Mouse (Mus musculus) forebrain, embryonic 14.5 days (tissue): Measurements from ENCODE around the gene Gm10097. TPM values are rescaled to one million over a fixed set of nuclear protein-coding genes. Genes with fewer than 3 reads are reported as not detected.

Experiments
- ATAC-seq: fragments of 200-750 bp; cut with Nextera tagmentation; 2 replicates; pipeline ENCODE4 v1.8.0; 2017; ENCODE audit warnings: mild to moderate bottlenecking, moderate library complexity
- DNase-seq: peaks from one replicate; pipeline ENCODE4 v3.0.0-alpha.2; 2015; ENCODE audit warnings: low spot score
- H3K27ac ChIP-seq: fragments of 300-500 bp; sonication (generic); 2 replicates; pipeline ENCODE4 v1.5.1; 2014; ENCODE audit warnings: low read depth, mild to moderate bottlenecking, control low read depth, low read length, moderate library complexity
- H3K27me3 ChIP-seq: fragments of 300-500 bp; sonication (generic); replicated peaks from 2 replicates; pipeline ENCODE4 v1.6.1; 2014; ENCODE audit warnings: low read length, control low read depth, mixed read lengths; ENCODE audit not compliant: control insufficient read depth, insufficient read depth
- H3K36me3 ChIP-seq: fragments of 300-500 bp; sonication (generic); 2 replicates; pipeline ENCODE4 v1.6.1; 2014; ENCODE audit warnings: low read length, control low read depth; ENCODE audit not compliant: control insufficient read depth, insufficient read depth
- H3K4me1 ChIP-seq: fragments of 300-500 bp; sonication (generic); 2 replicates; pipeline ENCODE4 v1.6.1; 2014; ENCODE audit warnings: antibody characterized with exemption, low read length, control low read depth; ENCODE audit not compliant: control insufficient read depth, insufficient read depth
- H3K4me2 ChIP-seq: fragments of 300-500 bp; sonication (generic); 2 replicates; pipeline ENCODE4 v1.6.1; 2014; ENCODE audit warnings: mild to moderate bottlenecking, control low read depth, low read length
- H3K4me3 ChIP-seq: fragments of 300-500 bp; sonication (generic); 2 replicates; pipeline ENCODE4 v1.5.1; 2014; ENCODE audit warnings: low read depth, low read length, control low read depth
- H3K9ac ChIP-seq: fragments of 300-500 bp; sonication (generic); 2 replicates; pipeline ENCODE4 v1.6.1; 2014; ENCODE audit warnings: mild to moderate bottlenecking, low read length, control low read depth, moderate library complexity
- H3K9me3 ChIP-seq: fragments of 300-500 bp; sonication (generic); replicated peaks from 2 replicates; pipeline ENCODE4 v1.6.1; 2016; ENCODE audit warnings: low read length, control low read depth, mixed read lengths; ENCODE audit not compliant: control insufficient read depth
- WGBS: fragments of 180-500 bp; shearing (Covaris S2); extraction: QIAGEN DNeasy Blood & Tissue Kit; methylation state at CpG from one replicate; pipeline ENCODE4 v1.1.7; 2014; 5-methylcytosine and 5-hydroxymethylcytosine counted together
- polyA plus RNA-seq: library from polyadenylated mRNA; unstranded; fragments of >200 nt; fragmentation: Nextera tagmentation; extraction: Ambion mirVana; gene quantifications from 2 replicates; pipeline ENCODE4 v1.2.1, GENCODE M21; 2014

Gene Gm10097
- polyA plus RNA-seq, 1 experiment from 2014 or later: not detected

DNA sequence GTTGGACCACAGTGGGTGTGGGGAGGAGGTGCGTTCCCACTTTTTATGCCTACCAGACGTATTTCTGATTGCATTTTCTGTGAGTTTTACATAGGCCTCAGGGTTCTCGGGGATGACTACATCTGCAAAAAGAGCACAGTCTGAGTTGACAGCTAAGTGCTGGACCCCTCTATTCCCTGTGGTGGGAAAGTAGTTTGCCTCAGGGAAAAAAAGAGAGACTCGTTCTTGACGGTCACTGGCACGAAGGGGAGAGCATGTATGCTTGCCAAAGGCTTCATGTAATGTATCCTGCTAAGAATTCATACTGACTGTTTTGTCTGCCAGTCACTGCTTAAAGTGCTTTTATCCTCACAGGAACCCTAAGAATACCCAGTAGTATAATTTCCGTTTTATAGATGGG is 23.8 kb upstream of the Gm10097 start:
- WGBS: 86% methylated on average over 7 of the region's 7 CpGs
- no peaks in the 10 kb centered on the region for H3K36me3 ChIP-seq
- H3K4me1 ChIP-seq: no peaks in the 10 kb centered on the region
- no peaks in the 10 kb centered on the region for H3K9me3 ChIP-seq
- no peak for ATAC-seq
- H3K27me3 ChIP-seq: no peaks in the 10 kb centered on the region
- H3K4me2 ChIP-seq: no peak overlapping the region
- H3K27ac ChIP-seq: no peak overlapping the region
- DNase-seq: no peak
- H3K4me3 ChIP-seq: no peak overlapping the region
- H3K9ac ChIP-seq: no peak overlapping the region

DNA sequence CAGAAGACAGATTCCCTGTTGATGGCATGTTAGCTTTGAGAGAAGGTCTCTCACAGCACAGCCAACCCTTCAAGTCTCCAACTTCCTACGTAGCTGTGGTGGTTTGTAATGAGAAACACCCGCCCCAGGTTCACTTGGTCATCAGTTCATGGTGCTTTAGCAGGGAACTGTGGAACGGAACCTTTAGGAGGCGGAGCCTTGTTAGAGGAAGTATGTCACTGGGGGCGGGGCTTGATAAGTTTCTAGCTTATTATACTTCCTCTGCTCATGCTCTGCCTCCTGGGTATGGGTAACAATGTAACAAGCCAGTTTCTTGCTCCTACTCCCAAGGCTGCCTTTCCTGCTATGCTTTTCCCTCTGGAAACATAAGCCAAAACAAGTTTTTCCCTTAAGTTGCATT is 23.3 kb upstream of the Gm10097 start:
- ATAC-seq (no peak), DNase-seq (no peak)
- Histone ChIP-seq H3K27ac (no peak overlapping the region), H3K4me1 (no peaks in the 10 kb centered on the region), H3K9ac (no peak overlapping the region), H3K9me3 (no peaks in the 10 kb centered on the region), H3K4me2 (no peak overlapping the region), H3K4me3 (no peak overlapping the region), H3K36me3 (no peaks in the 10 kb centered on the region), H3K27me3 (no peaks in the 10 kb centered on the region)
- 85% methylated on average over 5 of the region's 5 CpGs for WGBS

DNA sequence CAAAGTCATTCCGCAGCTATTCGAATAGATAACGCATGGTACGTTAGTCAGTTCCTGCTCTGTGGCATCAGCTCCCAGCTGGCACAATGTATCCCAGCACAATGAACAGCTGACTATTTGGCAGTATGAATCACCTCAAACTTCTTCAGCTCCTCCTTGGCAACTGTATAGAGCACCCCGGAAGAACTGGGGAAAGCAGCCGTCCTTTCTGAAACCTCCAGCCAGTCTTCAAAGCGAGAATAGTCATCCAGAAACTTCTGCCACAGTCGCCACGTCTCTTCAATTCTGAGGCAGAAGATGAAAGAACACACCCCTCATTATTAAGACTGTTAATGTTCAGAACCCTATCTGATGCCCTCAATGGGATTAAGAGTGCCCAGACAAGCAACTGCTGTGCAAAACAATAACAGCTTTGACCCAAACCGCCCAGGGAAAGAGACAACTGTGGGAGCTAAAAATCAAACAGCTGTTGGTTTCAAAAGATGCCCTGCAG is 12.7 kb upstream of the Gm10097 start:
- Histone ChIP-seq H3K27ac (no peak overlapping the region), H3K4me3 (no peak overlapping the region), H3K9me3 (no peaks in the 10 kb centered on the region), H3K9ac (no peak overlapping the region), H3K27me3 (no peaks in the 10 kb centered on the region), H3K4me2 (no peak overlapping the region), H3K36me3 (no peaks in the 10 kb centered on the region), H3K4me1 (no peaks in the 10 kb centered on the region)
- DNase-seq: no peak
- no peak for ATAC-seq
- WGBS: 42% methylated on average over 10 of the region's 10 CpGs

DNA sequence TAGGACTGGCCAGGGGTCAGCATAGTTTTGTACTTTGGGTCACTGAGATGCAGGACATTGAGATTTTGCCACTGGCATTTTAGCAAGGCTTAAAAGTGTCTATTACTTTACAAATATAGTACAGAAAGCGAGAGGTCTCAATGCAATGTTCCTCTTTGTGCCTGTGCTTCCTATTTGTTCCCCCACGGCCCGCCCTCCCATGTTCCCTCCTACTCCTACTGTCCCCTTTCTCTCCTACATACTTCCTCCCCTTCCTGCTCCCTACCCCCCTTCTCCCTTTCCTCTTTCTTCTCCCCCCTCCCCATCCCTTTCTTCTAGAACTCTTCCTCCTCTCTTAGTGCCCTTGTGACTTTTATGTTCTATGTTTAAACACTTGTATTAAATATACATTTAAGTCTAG is 12.1 kb upstream of the Gm10097 start:
- H3K36me3 ChIP-seq: no peaks in the 10 kb centered on the region
- no peaks in the 10 kb centered on the region for H3K4me1 ChIP-seq
- no peak for DNase-seq
- no peak overlapping the region for H3K4me2 ChIP-seq
- no peak overlapping the region for H3K4me3 ChIP-seq
- no peak overlapping the region for H3K27ac ChIP-seq
- H3K27me3 ChIP-seq: no peaks in the 10 kb centered on the region
- H3K9me3 ChIP-seq: no peaks in the 10 kb centered on the region
- WGBS: 69% methylated on average over 3 of the region's 3 CpGs
- no peak overlapping the region for H3K9ac ChIP-seq
- ATAC-seq: no peak

DNA sequence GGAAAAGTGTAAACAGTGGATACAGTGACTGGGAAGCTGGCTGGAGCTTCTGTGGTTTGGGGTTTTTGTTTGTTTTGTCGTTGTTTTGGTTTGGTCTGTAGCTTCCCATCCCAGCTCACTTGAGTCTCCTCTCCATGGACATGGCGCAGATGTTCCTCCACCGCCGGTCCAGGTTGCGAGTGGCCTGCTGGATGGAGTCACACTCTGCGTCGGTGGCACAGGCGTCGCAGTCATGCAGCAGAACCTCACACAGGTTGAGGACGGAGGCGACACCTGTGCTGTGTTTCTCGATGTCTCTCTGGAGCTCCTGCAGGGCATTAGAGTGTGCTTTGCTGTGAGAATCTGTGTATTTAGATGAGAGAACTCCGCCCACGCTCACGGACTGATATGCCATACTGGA is 11.3 kb upstream of the Gm10097 start:
- DNase-seq (no peak), ATAC-seq (no peak)
- H3K9ac ChIP-seq: no peak overlapping the region
- H3K9me3 ChIP-seq: no peaks in the 10 kb centered on the region
- no peaks in the 10 kb centered on the region for H3K27me3 ChIP-seq
- 96% methylated on average over 15 of the region's 15 CpGs for WGBS
- no peak overlapping the region for H3K4me3 ChIP-seq
- no peak overlapping the region for H3K4me2 ChIP-seq
- no peaks in the 10 kb centered on the region for H3K36me3 ChIP-seq
- no peaks in the 10 kb centered on the region for H3K4me1 ChIP-seq
- no peak overlapping the region for H3K27ac ChIP-seq

DNA sequence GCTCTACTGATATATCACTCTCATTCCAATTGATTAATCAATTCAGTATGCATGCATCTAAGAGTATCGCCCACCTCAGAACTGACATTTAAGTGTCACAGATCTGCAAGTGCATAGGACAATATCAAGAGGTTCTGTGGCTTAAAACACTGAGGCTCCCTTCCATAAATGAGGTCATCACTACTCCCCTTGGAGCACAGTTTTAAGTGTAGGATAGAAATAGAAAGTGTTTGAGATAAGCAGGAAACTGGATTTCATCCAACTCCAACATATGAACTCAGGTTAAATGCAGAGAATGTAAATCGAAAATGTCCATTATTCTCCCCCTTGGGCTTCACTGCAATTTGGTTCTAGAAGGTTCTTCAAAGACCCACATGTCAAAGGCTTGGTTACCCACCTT is 10.1 kb upstream of the Gm10097 start:
- Histone ChIP-seq H3K27ac (no peak overlapping the region), H3K4me3 (no peak overlapping the region), H3K4me1 (no peaks in the 10 kb centered on the region), H3K4me2 (no peak overlapping the region), H3K9ac (no peak overlapping the region), H3K9me3 (no peaks in the 10 kb centered on the region), H3K36me3 (no peaks in the 10 kb centered on the region), H3K27me3 (no peaks in the 10 kb centered on the region)
- DNase-seq: no peak
- no peak for ATAC-seq
- 83% methylated on average over 2 of the region's 2 CpGs for WGBS

DNA sequence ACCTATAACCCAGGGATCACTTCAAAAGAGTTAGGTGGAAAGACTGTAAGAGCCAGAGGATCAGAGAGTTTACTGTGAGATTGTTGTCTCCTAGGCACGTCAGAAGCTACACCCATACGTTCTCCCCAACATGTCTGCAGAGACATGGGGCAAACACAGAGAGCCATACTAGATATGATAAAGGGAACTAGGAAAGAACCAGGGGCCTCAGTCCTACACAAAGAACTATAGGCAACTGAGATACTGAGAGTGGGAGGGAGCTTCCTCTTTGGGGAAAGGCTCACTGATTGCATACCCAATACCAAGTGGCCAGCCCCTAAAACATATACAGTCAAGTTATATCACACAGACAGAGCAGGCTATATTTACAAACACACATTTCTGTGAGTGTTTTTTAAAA is 9.0 kb upstream of the Gm10097 start:
- H3K27ac ChIP-seq: no peak overlapping the region

DNA sequence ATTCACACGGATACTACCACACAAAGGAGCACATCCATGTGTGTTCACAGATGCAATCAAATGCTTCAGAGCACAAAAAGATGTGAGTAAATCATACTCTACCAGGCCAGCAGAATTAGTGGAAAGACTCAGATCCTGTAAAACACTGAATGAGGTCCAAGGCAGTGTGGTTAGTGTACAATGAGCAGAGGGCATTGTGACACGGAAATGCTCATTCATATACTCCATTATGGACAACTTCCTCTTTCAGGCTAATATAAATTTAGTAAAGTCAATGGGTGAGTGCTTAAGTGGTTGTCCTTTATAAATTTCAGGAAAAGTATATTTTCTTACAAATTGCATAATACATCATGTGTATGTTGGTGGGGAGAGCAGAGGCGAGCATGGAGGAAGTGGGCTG is 1.9 kb upstream of the Gm10097 start:
- no peaks in the 10 kb centered on the region for H3K4me1 ChIP-seq
- H3K4me2 ChIP-seq: no peak overlapping the region
- H3K9ac ChIP-seq: no peak overlapping the region
- no peaks in the 10 kb centered on the region for H3K27me3 ChIP-seq
- H3K4me3 ChIP-seq: no peak overlapping the region
- H3K27ac ChIP-seq: no peak overlapping the region
- ATAC-seq (no peak), DNase-seq (no peak)
- no peaks in the 10 kb centered on the region for H3K36me3 ChIP-seq
- no peaks in the 10 kb centered on the region for H3K9me3 ChIP-seq
- WGBS: 86% methylated on average over 3 of the region's 3 CpGs

More for the DNA sequence above, 9.0 kb upstream of the Gm10097 start:
- H3K4me3 ChIP-seq: no peak overlapping the region
- H3K9me3 ChIP-seq: no peaks in the 10 kb centered on the region
- H3K9ac ChIP-seq: no peak overlapping the region
- DNase-seq (no peak), ATAC-seq (no peak)
- WGBS: 78% methylated on average over 2 of the region's 2 CpGs
- H3K27me3 ChIP-seq: no peaks in the 10 kb centered on the region
- no peaks in the 10 kb centered on the region for H3K4me1 ChIP-seq
- no peak overlapping the region for H3K4me2 ChIP-seq
- H3K36me3 ChIP-seq: no peaks in the 10 kb centered on the region

DNA sequence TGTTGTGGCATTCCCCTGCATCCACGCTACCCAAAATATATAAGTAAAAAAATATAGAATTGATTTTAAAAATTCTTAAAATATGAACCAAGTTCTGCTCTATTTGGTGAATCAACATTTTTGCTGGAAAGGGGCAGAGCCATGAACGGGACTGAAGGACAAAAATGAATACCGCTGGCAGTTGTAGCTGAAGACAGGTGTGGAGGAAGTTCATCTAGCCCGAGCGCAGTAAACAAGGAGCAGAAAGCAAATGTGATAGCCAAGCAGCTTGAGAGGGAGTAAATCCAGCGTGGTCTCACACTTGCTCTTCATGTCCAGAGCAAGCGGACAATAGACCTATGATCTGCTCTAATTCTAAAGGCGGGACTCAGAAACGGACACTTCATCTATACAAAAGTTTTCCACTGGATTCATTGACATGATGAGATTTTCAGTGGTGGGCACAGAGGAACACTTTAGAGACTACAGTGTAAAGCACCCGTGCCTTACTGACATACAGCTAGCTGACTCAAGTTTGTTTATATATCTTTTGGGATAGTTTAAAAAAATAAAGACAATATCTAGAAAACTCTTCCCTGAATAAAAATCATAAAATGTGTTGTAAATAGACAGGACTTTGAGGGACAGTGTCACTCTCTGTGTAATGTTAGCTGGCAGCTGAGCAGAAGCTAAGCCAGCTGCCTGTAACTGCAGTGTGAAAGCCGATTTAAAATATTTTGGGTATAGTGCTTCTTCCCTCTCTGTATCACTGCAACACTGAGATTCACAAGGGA is 1.4 kb downstream of the Gm10097 start:
- Histone ChIP-seq H3K4me3 (no peak overlapping the region), H3K4me2 (no peak overlapping the region), H3K9me3 (no peaks in the 10 kb centered on the region), H3K4me1 (no peaks in the 10 kb centered on the region), H3K27ac (no peak overlapping the region), H3K27me3 (no peaks in the 10 kb centered on the region), H3K36me3 (no peaks in the 10 kb centered on the region), H3K9ac (no peak overlapping the region)
- WGBS: 91% methylated on average over 11 of the region's 11 CpGs
- no peak for DNase-seq
- ATAC-seq: no peak
